Mouse (Mus musculus): Measurements from ENCODE around the gene Yes1.

- TF ChIP-seq EP300 (IDR thresholded peaks at IDR 0.05; ENCODE audit: low read depth) (no peak), CTCF (IDR thresholded peaks at IDR 0.05; ENCODE audit: low read depth) (no peak)
These were observed 5.1 kb upstream of the Yes1 start for GRCm38 (mm10) chr5:32605911-32606310.
